Mouse (Mus musculus): ENCODE results near the gene Mfsd6l. TPM values are rescaled to one million over a fixed set of nuclear protein-coding genes. Genes with fewer than 3 reads are reported as not detected.

Mfsd6l gene
- polyA plus RNA-seq, 1 experiment from 2014 or later = 5.8 TPM

GRCm38 (mm10) chr11:68602200-68602931 lies 46.4 kb downstream of the Mfsd6l start:
- Histone ChIP-seq H3K4me3 (ENCODE audit: low read depth, low read length) (no peak overlapping the region), H3K36me3 (ENCODE audit: insufficient read depth, low read length) (no peaks in the 10 kb centered on the region), H3K4me2 (replicated peaks; ENCODE audit: low read depth, low read length) (no peak overlapping the region), H3K9ac (replicated peaks; ENCODE audit: low read depth) (no peak overlapping the region), H3K4me1 (ENCODE audit: insufficient read depth, low read depth, low read length) (peaks cover 19% of the 10 kb centered on the region), H3K27ac (ENCODE audit: low read length) (peak overlapping the region; percentile 85), H3K9me3 (ENCODE audit: low read length) (no peaks in the 10 kb centered on the region), H3K27me3 (replicated peaks; ENCODE audit: insufficient read depth, low read length) (no peaks in the 10 kb centered on the region)
- WGBS = 5% methylated on average over 8 of the region's 8 CpGs
- DNase-seq (ENCODE audit: low spot score) = peak; percentile 76
- peak; percentile 57 for ATAC-seq
- TF ChIP-seq EP300 (IDR thresholded peaks at IDR 0.05) = no peak
- no peak for TF ChIP-seq CTCF (IDR thresholded peaks at IDR 0.05)

DNA sequence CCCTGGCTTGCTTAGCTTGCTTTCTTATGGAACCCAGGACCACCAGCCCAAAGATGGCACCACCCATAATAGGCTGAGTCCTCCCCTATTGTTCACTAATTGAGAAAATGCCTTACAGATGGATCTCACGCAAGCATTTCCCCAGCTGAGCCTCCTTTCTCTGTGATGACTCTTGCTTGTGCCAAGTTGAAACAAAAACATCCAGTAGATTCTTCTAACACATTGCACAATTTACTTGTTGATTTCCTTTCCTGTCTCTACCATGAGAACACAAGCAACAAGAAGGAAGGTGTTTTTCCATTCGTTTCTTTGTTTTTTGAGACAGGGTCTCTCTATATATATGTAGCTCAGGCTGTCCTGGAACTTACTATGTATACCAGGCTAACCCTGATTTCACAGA lies 51.1 kb downstream of the Mfsd6l start:
- TF ChIP-seq EP300 (IDR thresholded peaks at IDR 0.05) (no peak), CTCF (IDR thresholded peaks at IDR 0.05) (no peak)
- Histone ChIP-seq H3K4me1 (ENCODE audit: insufficient read depth, low read depth, low read length) (peaks cover 11% of the 10 kb centered on the region), H3K27me3 (replicated peaks; ENCODE audit: insufficient read depth, low read length) (no peaks in the 10 kb centered on the region), H3K4me2 (replicated peaks; ENCODE audit: low read depth, low read length) (no peak overlapping the region), H3K4me3 (ENCODE audit: low read depth, low read length) (no peak overlapping the region), H3K9me3 (ENCODE audit: low read length) (no peaks in the 10 kb centered on the region), H3K36me3 (ENCODE audit: insufficient read depth, low read length) (no peaks in the 10 kb centered on the region), H3K9ac (replicated peaks; ENCODE audit: low read depth) (no peak overlapping the region), H3K27ac (ENCODE audit: low read length) (no peak overlapping the region)
- ATAC-seq (no peak), DNase-seq (ENCODE audit: low spot score) (peak; percentile 80)
- WGBS = 60% methylated on average over 2 of the region's 2 CpGs

Other genes with a start within 250 kb of the Mfsd6l start
- gene Ntn1, start 155.4 kb upstream of the Mfsd6l start, polyA plus RNA-seq (2015; fragmentation: Nextera tagmentation; extraction: Ambion mirVana) = 7.0 and 7.2 TPM in 2 replicates
- gene Pik3r5, start 124.1 kb upstream of the Mfsd6l start, polyA plus RNA-seq (2015; fragmentation: Nextera tagmentation; extraction: Ambion mirVana) = 1.1 and 1.2 TPM in 2 replicates
- gene Pik3r6, start 53.2 kb upstream of the Mfsd6l start, polyA plus RNA-seq (2015; fragmentation: Nextera tagmentation; extraction: Ambion mirVana) = 6.2 and 6.8 TPM in 2 replicates
- gene Ccdc42, start 30.8 kb downstream of the Mfsd6l start, polyA plus RNA-seq (2015; fragmentation: Nextera tagmentation; extraction: Ambion mirVana) = 0.81 and 0.91 TPM in 2 replicates
- 51.8 and 60.5 TPM in 2 replicates for gene Myh10, start 135.4 kb downstream of the Mfsd6l start, polyA plus RNA-seq (2015; fragmentation: Nextera tagmentation; extraction: Ambion mirVana)